ENCODE assay signal across 28 mouse cellular contexts in the genomic region with DNA sequence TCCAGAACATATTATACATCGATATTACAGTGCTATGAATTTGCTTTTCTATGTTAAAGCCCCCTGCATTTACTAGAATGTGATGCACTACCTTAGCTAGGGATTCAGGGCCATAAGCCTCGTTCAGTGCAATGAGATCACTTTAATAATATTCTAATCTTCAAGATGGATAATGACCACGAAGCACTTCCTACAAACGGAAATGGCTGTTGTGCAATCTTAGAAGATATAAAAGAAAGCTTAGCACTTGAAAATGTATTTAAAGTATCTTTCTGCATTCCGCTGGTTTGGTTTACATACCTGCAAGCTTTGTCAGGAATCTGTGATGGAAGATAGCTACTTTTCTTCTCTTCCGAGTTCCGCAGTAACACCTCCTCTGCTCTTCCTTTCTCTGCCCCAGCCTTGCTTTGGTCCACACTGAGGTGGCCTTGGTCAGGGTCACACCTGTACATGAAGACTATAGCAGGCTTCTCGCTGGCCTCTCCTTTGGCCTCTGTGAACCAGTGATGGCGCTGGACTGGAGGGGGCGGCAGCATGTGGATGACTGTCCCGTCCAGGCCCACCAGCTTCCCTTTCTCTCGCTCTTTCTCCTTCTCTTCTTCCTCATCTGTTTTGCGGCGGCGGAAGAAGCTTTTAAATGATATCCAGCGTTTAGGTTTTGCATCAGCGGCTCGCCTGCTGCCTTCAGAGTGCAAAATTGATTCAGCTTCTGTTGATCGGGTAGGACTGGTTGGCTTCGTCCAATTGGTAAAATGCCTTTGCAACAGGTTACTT.
A peak's percentile ranks its signal among the peaks of the same experiment; 100 is the strongest.
DNase-seq lines count a peak whose midpoint lies in the region; TF ChIP-seq lines count a peak whose summit lies in the region.
"Had no signal": no experiment of that assay in that cellular context is flagged by ENCODE, and none has a peak within 500 bp of the region (broad histone marks: within the 10 kb centered on the region; RNA-seq: fewer than 3 reads in every experiment).

No protein-coding gene starts in this region.

- DNase-seq in heart, adult 11 months, result peak; percentile 91
- no peak for DNase-seq in heart, postnatal 25 days (ENCODE audit: low spot score)
- DNase-seq in layer of hippocampus, postnatal 36 days, result no peak
- no peak for DNase-seq in lung, postnatal 4 days
- no peak for DNase-seq in left cerebral cortex, postnatal 10 days (ENCODE audit: extremely low spot score in 1 of 2, low spot score in 2 of 2)
- DNase-seq: adrenal gland, postnatal 10 days; adrenal gland, postnatal 36 days; cerebellum, adult 11-12 months; cerebellum, adult 8-10 months; cerebellum, postnatal 10 days; cerebellum, postnatal 36 days; embryo, embryonic 11 days; forebrain, postnatal 0 days; gastrocnemius, postnatal 36 days; heart, postnatal 14 days; kidney, adult 11 months had no signal

- peaks cover 11% of the 10 kb centered on the region for H3K79me2 ChIP-seq in C2C12 (ENCODE audit: control insufficient read depth, insufficient read depth)
- H3K79me2 ChIP-seq in macrophage (ENCODE audit: inconsistent target), result peaks cover 66% of the 10 kb centered on the region

- H3K4me3 ChIP-seq in C2C12 (ENCODE audit: insufficient read depth, poor library complexity, severe bottlenecking) (no peak overlapping the region), macrophage (ENCODE audit: inconsistent target) (no peak overlapping the region)
- H3K4me3 ChIP-seq in brown adipose tissue, adult 24 weeks (ENCODE audit: insufficient read depth, low read depth, low read length), result no peak overlapping the region
- H3K4me3 ChIP-seq: embryonic facial prominence, embryonic 10.5 days; embryonic facial prominence, embryonic 13.5 days; forebrain, embryonic 10.5 days; forebrain, embryonic 13.5 days; heart, embryonic 13.5 days; hindbrain, embryonic 12.5 days; hindbrain, embryonic 15.5 days; intestine, embryonic 15.5 days had no signal

- 0 out of 2 replicates have a peak overlapping the region, but pooled peaks have one; percentile 8 for H3K27ac ChIP-seq in brown adipose tissue, adult 24 weeks (replicated peaks; ENCODE audit: low read depth, low read length)
- peak overlapping the region; percentile 58 for H3K27ac ChIP-seq in macrophage
- H3K27ac ChIP-seq: embryonic facial prominence, embryonic 10.5 days; embryonic facial prominence, embryonic 13.5 days; forebrain, embryonic 10.5 days; forebrain, embryonic 13.5 days; heart, embryonic 13.5 days; hindbrain, embryonic 12.5 days; hindbrain, embryonic 15.5 days; intestine, embryonic 15.5 days had no signal

- intact Hi-C loops in heart, postnatal 25 days (cut with DNase I), result no loop called here
- intact Hi-C loops in left cerebral cortex, postnatal 10 days (cut with DNase I), result no loop called here

- peaks cover 6% of the 10 kb centered on the region for H3K79me3 ChIP-seq in C2C12 (ENCODE audit: low read depth)

- H3K36me3 ChIP-seq in C2C12 (ENCODE audit: control insufficient read depth, insufficient read depth) (peaks cover 24% of the 10 kb centered on the region), macrophage (ENCODE audit: inconsistent target) (peaks cover 11% of the 10 kb centered on the region; the same call in 1 of the 2 replicates)
- H3K36me3 ChIP-seq: hindbrain, embryonic 12.5 days; hindbrain, embryonic 15.5 days had no signal

- WGBS in macrophage (ENCODE audit: missing documents), result 82% methylated on average over 20 of the region's 20 CpGs

- no peaks in the 10 kb centered on the region for H3K27me3 ChIP-seq in C2C12 (ENCODE audit: control insufficient read depth, insufficient read depth, insufficient read length)
- H3K27me3 ChIP-seq: embryonic facial prominence, embryonic 13.5 days; forebrain, embryonic 13.5 days; heart, embryonic 13.5 days; hindbrain, embryonic 12.5 days; hindbrain, embryonic 15.5 days; intestine, embryonic 15.5 days; Patski had no signal

- peaks cover 4% of the 10 kb centered on the region; the same call in 1 of the 2 replicates for H3K4me1 ChIP-seq in brown adipose tissue, adult 24 weeks (ENCODE audit: control insufficient read depth, insufficient read depth, insufficient read length, low read length)
- H3K4me1 ChIP-seq: embryonic facial prominence, embryonic 10.5 days; forebrain, embryonic 10.5 days; forebrain, embryonic 13.5 days; hindbrain, embryonic 12.5 days; hindbrain, embryonic 15.5 days; intestine, embryonic 15.5 days had no signal

- TF ChIP-seq CTCF in C2C12 (IDR thresholded peaks at IDR 0.05; ENCODE audit: control insufficient read depth, insufficient read depth, insufficient read length), result no peak

- H3ac ChIP-seq in C2C12 (ENCODE audit: control insufficient read depth, insufficient read length, low read depth), result no peak overlapping the region

TF ChIP-seq in C2C12, 6 proteins besides CTCF, POLR2A, EP300 and RAD21:
- TF ChIP-seq CEBPB (IDR thresholded peaks at IDR 0.05; ENCODE audit: low read depth), result peak; percentile 66
- TF ChIP-seq MYOG (IDR thresholded peaks at IDR 0.05; ENCODE audit: control insufficient read depth, extremely low read depth, insufficient read length), result no peak
